Mouse (Mus musculus): ENCODE data around the gene Hsd11b2. TPM values are rescaled to one million over a fixed set of nuclear protein-coding genes. Genes with fewer than 3 reads are reported as not detected.
A peak's percentile ranks its signal among the peaks of the same experiment; 100 is the strongest.

Gene Hsd11b2
- total RNA-seq, 2 experiments from 2014 or later: not detected

DNA sequence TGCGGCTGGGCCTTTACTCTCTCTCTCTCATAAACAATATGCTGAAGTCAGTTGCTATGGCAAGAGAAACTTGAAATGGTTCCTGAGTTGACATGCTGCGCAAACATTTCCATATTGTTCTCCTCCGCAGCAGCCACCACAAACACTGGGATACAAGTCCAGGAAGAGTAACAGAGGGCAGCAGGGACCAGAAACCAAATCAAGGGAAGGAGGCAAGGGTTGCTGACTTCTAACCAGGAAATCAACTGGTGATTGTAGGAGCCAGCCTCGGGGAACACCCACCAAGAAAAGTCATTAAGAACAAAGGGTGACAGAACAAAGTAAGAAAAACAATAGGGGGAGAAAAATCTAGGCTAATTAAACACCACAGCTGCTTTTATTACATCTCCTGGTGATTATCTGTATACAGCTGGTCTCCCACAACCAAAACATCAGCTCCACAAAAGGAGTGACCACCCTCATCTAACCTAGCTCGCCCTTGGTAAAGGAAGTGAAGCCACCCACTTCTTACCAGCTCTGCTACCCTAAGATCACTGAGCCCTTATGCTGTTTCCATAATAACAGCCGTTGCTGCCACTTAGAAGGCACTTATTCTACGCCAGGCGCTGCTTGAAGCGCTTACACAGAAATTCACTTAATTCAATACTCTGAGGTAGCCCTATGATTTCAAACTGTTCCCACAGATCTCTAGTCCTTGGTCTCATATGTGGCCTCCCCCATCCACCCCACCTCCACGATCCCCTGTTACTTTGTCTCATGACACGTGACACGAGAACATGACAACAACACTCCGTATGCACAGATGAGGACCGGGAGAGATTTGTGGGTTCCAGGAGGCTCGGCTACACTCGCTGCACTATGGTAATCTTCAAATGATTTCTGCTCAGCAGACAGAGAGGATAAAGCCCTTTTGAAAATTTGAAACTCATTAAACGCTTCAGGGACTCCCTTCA is 22.9 kb upstream of the Hsd11b2 start:
- peak overlapping the region; percentile 97 for H3K27ac ChIP-seq

DNA sequence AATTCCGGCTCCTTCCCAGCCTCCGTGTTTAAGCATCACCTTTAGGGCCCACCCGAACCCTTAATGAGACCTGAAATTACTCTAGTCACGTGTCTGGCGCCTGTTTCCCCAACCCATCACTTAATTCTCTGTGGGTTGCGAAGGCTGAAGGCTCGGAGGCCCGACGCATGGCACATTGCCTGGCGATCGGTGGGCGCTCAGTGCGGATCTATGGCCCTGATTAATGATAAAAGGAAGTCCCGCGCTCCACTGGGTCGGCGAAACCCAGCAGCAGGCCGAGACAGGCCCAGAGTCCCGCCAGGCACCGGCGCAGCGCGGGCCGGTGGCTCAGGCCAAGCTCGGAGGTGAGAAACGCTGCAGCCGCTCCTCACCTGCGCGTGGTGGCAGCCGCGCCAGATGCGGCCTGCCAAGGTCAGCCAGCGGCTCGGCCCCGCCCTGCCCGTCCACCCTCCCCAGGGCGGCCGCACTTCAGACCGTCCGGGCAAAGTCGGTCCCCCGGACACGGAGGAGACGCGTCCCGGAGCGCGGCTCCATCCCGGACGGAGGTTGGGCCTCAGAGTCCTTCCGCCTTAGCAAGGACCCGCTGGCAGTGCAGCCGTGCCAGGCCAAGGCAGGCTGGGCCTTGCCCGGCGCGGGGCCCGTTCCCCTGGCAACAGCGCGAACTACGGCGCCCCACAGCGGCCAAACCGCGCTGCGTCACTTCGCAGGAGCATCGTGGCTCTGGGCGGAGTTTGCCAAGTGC is 21.9 kb upstream of the Hsd11b2 start, which contains the start of gene Zdhhc1:
Zdhhc1 (minus strand) TSS at position 464 of the 742 bp plus-strand sequence.
- DNase-seq (ENCODE audit: low spot score in 2 of 2): peak; percentile 76 to 93
- peak within 1 kb of the TSS; percentile 97 for H3K27ac ChIP-seq
- peak; percentile 80 for TF ChIP-seq CTCF (conservative IDR thresholded peaks at IDR 0.05)
- peak within 1 kb of the TSS; percentile 91 for H3K4me3 ChIP-seq

More for the DNA sequence above, 22.9 kb upstream of the Hsd11b2 start:
- H3K4me3 ChIP-seq: peak overlapping the region; percentile 91
- TF ChIP-seq CTCF (conservative IDR thresholded peaks at IDR 0.05): no peak
- peak in 1 of 2 experiments; percentile 29 for DNase-seq (ENCODE audit: low spot score in 2 of 2)

DNA sequence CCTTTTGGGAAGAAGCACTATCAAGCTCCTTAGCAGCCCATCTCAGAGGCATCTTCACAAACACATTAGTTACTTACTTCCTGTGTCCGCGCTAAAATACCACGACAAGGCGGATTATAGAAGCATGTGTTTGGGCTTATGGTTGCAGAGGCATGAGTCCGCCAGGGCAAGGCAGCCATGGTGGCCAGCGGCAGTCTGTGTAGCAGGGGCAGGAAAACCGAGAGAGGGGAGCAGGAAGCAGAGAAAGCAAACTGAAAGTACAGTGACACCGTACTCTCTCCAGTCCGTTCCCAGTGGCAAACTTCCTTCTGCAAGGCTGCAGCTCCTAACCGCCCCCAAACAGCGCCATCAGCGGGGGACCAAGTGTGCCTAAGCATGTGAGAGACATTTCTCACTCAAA is 18.8 kb upstream of the Hsd11b2 start:
- no peak for DNase-seq (ENCODE audit: low spot score in 2 of 2)
- Histone ChIP-seq H3K4me3 (no peak overlapping the region), H3K27ac (no peak overlapping the region)
- no peak for TF ChIP-seq CTCF (conservative IDR thresholded peaks at IDR 0.05)

DNA sequence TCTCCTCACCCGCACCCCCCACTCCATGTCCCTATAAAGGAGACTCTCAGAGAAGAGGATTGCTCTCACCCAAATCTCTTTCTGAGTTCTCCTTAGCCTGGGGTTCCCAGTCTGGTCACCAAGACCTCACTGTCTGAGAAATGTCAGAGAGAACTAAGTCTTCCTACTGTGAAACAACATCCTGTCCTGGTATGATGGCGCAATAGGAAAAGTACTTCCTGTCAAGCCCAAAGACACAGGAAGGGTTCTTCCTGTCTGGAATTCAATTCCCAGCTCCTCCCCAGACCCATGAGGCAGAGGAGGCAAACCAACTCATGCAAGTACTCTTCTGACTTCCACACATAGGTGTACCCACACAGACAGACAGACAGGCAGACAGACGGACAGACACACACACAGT is 13.9 kb upstream of the Hsd11b2 start:
- H3K4me3 ChIP-seq: no peak overlapping the region
- no peak for DNase-seq (ENCODE audit: low spot score in 2 of 2)
- TF ChIP-seq CTCF (conservative IDR thresholded peaks at IDR 0.05): no peak

DNA sequence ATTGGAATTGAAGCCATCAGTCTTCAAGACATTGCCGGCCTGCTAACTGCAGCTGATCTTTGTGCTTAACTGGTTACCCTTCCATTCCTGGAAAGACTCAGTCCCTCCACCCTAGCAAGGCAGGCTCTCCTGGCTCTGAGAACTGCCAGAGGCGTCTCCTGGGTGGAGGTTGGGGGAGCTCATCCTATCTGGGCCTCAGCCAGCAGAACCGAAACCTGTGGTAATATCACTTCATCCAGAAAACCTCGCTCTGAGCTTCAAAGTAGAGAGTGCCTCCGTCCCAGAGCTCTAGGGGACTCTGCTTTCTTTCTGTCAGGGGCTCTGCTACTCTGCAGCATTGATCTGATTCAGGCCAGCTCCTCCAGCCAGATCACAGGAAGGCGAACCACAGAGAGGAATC is 11.6 kb upstream of the Hsd11b2 start:
- no peak for TF ChIP-seq CTCF (conservative IDR thresholded peaks at IDR 0.05)
- Histone ChIP-seq H3K27ac (no peak overlapping the region), H3K4me3 (no peak overlapping the region)
- no peak for DNase-seq (ENCODE audit: low spot score in 2 of 2)

More for the DNA sequence above, 13.9 kb upstream of the Hsd11b2 start:
- peak overlapping the region; percentile 15; the same call in 1 of the 2 replicates for H3K27ac ChIP-seq

DNA sequence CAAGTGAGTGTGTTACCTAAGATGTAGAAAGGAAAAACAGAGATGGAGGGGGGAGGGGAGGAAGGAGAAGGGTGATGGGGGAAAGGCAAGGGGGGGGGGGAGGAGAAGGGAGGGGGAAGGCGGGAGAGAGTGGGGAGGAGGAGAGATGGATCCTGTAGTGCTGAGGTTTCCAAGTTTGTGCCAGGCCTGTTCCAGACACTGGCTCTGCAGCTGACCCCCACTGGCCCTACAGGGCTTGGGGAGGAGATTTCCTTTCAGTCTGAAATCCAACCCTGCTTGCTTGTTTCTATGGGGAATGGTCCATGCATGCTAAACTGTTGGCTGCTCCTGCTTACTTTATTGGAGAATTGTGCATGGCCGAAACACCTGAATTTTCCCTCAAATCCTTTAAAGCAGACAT is 9.8 kb upstream of the Hsd11b2 start:
- no peak for TF ChIP-seq CTCF (conservative IDR thresholded peaks at IDR 0.05)
- no peak for DNase-seq (ENCODE audit: low spot score in 2 of 2)
- Histone ChIP-seq H3K4me3 (no peak overlapping the region), H3K27ac (no peak overlapping the region)

DNA sequence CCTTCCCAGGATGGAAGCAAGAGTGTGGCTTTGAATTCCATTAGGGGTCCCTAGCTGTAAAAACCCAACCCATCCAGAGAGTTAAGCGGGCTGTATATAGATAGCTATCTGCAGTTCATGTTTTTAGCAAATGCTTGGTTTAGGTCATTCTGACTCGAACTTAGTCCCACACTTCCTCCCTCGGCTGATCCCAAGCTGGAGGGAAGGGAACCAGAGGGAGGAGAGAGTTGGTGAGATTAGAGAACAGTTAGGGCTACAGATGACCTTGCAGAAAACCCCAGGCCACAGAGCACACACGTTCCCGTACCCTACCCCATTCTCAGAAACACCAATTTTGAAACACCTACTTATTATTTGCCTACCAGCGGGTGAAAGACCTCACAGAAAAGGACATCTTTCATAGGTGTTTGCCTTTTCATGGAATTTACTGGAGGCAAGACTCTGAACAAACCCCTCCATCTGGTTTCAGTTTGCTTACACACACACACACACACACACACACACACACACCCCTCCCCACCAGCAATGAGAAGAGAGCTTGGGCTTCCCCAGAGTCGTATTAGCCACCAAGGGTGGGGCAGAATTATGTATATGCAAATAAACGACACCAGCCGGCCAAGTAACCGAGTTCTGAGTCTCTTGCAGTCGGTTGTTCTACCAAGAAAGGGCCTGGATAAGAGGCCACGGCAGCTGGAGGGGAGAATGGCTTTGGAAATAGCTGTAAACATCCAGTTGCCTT is 8.4 kb upstream of the Hsd11b2 start:
- TF ChIP-seq CTCF (conservative IDR thresholded peaks at IDR 0.05): no peak
- H3K4me3 ChIP-seq: no peak overlapping the region
- DNase-seq (ENCODE audit: low spot score in 2 of 2): no peak
- no peak overlapping the region for H3K27ac ChIP-seq

DNA sequence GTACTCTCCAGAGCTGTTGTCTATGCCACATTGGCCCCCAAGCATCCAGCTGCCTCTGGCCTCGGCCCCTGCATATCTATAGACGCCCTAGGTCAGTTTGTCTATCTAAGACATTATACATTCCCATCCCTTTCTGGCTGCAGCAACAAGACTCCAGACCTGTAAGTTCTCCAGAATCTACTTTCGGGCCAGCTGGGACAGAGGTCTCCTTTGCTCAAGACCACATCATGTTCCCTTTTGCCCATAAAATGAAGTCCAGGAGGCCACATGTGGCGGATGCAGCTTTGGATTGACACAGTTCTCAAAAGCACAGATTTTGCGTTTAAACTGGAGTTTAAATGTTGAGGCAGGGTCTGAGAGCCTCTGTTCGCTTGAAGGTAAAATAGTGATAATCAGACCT is 4.4 kb upstream of the Hsd11b2 start:
- TF ChIP-seq CTCF (conservative IDR thresholded peaks at IDR 0.05): no peak
- no peak for DNase-seq (ENCODE audit: low spot score in 2 of 2)
- no peak overlapping the region for H3K27ac ChIP-seq
- H3K4me3 ChIP-seq: no peak overlapping the region

DNA sequence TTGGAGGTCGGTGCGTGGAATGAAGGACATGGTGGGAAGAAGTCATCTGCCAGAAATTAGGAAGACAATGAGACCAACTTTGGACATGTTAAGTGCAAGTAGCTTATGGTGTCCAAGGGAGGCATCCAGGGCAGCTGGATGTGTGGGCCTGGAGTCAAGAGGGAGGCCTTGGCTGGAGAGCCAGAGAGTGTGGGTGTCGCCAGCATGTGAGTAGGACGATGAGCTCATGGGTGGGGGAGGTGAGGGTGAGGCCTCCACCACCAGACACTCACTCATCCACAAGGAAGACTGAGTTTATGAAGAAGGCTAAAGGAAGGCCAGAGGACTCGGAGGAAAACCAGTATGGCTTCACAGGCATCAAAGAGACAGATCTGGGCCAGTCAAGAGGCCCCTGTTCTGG is 3.9 kb upstream of the Hsd11b2 start:
- Histone ChIP-seq H3K27ac (no peak overlapping the region), H3K4me3 (no peak overlapping the region)
- no peak for DNase-seq (ENCODE audit: low spot score in 2 of 2)
- TF ChIP-seq CTCF (conservative IDR thresholded peaks at IDR 0.05): no peak

DNA sequence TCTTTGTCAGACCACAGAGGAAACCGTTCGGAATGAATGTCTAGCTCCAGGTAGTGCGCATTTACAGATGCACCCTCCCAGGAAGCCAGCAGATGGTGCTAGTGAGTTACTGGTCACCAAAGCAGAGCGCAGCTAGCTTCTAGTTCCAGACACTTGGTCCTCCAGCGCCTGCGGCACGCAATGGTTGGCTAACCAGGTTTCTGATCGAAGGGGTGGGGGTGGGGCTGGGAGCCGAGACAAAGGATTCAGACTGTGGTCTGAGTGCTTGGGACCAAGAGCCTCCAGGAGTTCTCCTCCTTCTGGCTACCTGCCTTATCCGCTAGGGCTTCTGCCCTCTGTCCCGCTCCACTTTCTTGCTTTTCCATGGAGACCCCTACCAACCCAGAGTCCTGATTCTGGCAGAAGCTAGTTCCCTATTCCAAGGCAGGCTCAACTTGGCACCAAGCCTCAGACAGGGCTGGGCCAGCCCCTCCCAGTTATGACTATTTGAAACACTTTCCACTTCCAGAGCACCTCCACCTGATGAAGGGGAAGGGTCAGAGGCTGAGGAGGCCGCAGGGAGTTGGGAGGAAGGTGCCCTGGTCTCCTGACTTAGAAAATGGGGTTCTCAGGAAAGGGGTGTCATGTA is 2.4 kb upstream of the Hsd11b2 start:
- DNase-seq (ENCODE audit: low spot score in 2 of 2): peak; percentile 55 to 72
- TF ChIP-seq CTCF (conservative IDR thresholded peaks at IDR 0.05): peak; percentile 85
- Histone ChIP-seq H3K27ac (no peak overlapping the region), H3K4me3 (no peak overlapping the region)

DNA sequence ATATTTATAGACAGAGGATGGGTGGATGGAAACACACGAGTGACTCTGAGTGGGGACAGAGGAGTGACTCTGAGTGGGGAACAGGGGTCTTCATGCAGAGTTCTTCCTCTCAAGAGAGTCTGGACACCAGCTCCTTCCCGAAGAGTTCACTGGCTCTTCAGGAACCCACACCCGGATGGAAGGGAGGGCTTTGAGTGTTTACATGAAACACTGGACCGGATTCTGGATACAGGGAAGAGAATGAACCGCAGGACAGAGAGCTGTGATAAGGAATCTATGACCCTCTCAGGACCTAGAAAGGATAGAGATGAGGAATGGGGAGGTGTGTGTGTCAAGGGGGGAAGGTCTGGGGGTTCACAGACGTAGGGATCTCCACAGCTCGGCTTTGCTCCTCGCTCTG is 1.2 kb upstream of the Hsd11b2 start:
- no peak for TF ChIP-seq CTCF (conservative IDR thresholded peaks at IDR 0.05)
- no peak overlapping the region for H3K4me3 ChIP-seq

DNA sequence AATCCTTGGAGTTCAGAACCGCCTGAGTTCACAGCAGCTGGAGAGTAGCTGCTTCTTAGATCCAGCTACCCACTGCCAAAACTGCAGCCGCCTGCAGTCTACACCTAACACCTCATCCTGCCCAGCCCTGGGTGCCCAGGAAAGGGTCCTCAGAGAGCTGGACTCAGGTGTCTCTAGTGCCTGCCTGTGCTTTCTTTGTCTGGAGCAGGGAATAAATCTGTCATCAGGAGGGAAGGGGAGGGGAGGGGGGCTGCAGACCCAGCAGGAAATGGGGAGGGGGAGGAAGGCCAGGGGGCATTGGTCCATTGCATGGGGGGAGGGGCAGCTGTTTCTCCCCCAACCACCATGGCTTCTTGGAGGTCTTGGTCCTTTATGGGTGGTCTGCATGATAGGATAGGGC is 1.0 kb downstream of the Hsd11b2 start:
- no peak for DNase-seq (ENCODE audit: low spot score in 2 of 2)
- Histone ChIP-seq H3K27ac (no peak overlapping the region), H3K4me3 (no peak overlapping the region)
- no peak for TF ChIP-seq CTCF (conservative IDR thresholded peaks at IDR 0.05)

More for the DNA sequence above, 1.2 kb upstream of the Hsd11b2 start:
- DNase-seq (ENCODE audit: low spot score in 2 of 2): no peak
- no peak overlapping the region for H3K27ac ChIP-seq

Measured in layer of hippocampus, adult 2 months (tissue).